Mouse (Mus musculus): Measurements from ENCODE around the gene F2r. TPM values are rescaled to one million over a fixed set of nuclear protein-coding genes. Genes with fewer than 3 reads are reported as not detected.

F2r gene
- total RNA-seq, 2 experiments from 2014 or later, result 3.2 TPM

Other genes with a start within 250 kb of the F2r start
- gene Aggf1, start 243.1 kb downstream of the F2r start, total RNA-seq (2021), result 10 to 100 TPM; 51.5 to 56.0 TPM
- gene Crhbp, start 173.6 kb downstream of the F2r start, total RNA-seq (2021), result 10 to 100 TPM; 26.6 to 31.9 TPM
- gene S100z, start 139.8 kb downstream of the F2r start, total RNA-seq (2021), result not detected
- gene F2rl1, start 93.3 kb downstream of the F2r start, total RNA-seq (2021), result under 1 TPM; 0.16 to 0.51 TPM
- gene F2rl2, start 78.4 kb upstream of the F2r start, total RNA-seq (2021), result 1 to 10 TPM in 1 of 2 experiments, under 1 TPM in 1; 0.88 to 1.9 TPM